Mouse (Mus musculus): ENCODE measurements around the gene Wnt9b. TPM values are rescaled to one million over a fixed set of nuclear protein-coding genes. Genes with fewer than 3 reads are reported as not detected.

The Wnt9b gene
- total and polyA plus RNA-seq, 2 experiments from 2014 or later: 1.3 to 2.6 TPM

DNA sequence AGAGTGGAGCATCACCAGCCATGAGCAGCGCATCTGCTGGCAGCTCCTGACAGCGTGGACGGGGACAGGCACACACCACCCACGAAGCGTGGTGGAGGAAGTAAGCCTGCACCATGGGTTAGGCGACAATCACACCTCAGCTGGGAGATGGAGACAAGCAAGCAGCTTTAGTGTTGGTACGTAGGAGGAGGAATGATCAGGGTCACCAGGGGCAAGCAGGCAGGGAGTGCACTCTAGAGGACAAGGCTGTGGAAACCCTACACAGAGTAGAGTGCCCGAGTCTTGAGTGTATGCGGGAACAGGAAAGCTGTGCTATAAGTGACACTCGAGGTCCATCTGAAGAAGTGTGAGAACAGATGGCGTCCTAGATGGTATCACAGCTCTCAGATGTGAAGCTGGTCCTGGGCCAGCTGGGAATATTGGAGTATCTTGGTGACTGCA is 25.3 kb downstream of the Wnt9b start:
- no peaks in the 10 kb centered on the region for H3K9me3 ChIP-seq (ENCODE audit: low read length)
- H3K36me3 ChIP-seq (ENCODE audit: insufficient read depth, low read length): no peaks in the 10 kb centered on the region
- DNase-seq (ENCODE audit: low spot score) (peak; percentile 28), ATAC-seq (ENCODE audit: low FRiP score) (no peak)
- WGBS: 79% methylated on average over 11 of the region's 11 CpGs
- no peak overlapping the region for H3K27ac ChIP-seq (ENCODE audit: low read depth, low read length)
- TF ChIP-seq CTCF (IDR thresholded peaks at IDR 0.05): no peak
- H3K27me3 ChIP-seq (ENCODE audit: insufficient read depth, low read length): no peaks in the 10 kb centered on the region
- no peak overlapping the region for H3K4me3 ChIP-seq (ENCODE audit: low read depth, low read length)
- H3K4me2 ChIP-seq (ENCODE audit: low read depth, low read length, poor library complexity, severe bottlenecking): no peak overlapping the region
- no peak overlapping the region for H3K9ac ChIP-seq (replicated peaks; ENCODE audit: low read length, poor library complexity, severe bottlenecking)
- peaks cover 7% of the 10 kb centered on the region; the same call in 1 of the 2 replicates for H3K4me1 ChIP-seq (ENCODE audit: insufficient read depth, low read length)

GRCm38 (mm10) chr11:103722040-103722481 is 27.6 kb downstream of the Wnt9b start:
- Histone ChIP-seq H3K4me1 (ENCODE audit: insufficient read depth, low read length) (peaks cover 6% of the 10 kb centered on the region; the same call in 1 of the 2 replicates), H3K27ac (ENCODE audit: low read depth, low read length) (peak overlapping the region; percentile 51), H3K9ac (replicated peaks; ENCODE audit: low read length, poor library complexity, severe bottlenecking) (no peak overlapping the region), H3K36me3 (ENCODE audit: insufficient read depth, low read length) (no peaks in the 10 kb centered on the region), H3K27me3 (ENCODE audit: insufficient read depth, low read length) (no peaks in the 10 kb centered on the region), H3K4me2 (ENCODE audit: low read depth, low read length, poor library complexity, severe bottlenecking) (peak overlapping the region; percentile 49), H3K9me3 (ENCODE audit: low read length) (no peaks in the 10 kb centered on the region), H3K4me3 (ENCODE audit: low read depth, low read length) (peak overlapping the region; percentile 10; the same call in 1 of the 2 replicates)
- ATAC-seq (ENCODE audit: low FRiP score) (peak; percentile 80), DNase-seq (ENCODE audit: low spot score) (peak; percentile 72)
- WGBS: 12% methylated on average over 9 of the region's 9 CpGs
- TF ChIP-seq CTCF (IDR thresholded peaks at IDR 0.05): no peak

GRCm38 (mm10) chr11:103721468-103722039 is 28.1 kb downstream of the Wnt9b start:
- H3K9me3 ChIP-seq (ENCODE audit: low read length): no peaks in the 10 kb centered on the region
- no peak overlapping the region for H3K9ac ChIP-seq (replicated peaks; ENCODE audit: low read length, poor library complexity, severe bottlenecking)
- no peaks in the 10 kb centered on the region for H3K36me3 ChIP-seq (ENCODE audit: insufficient read depth, low read length)
- H3K4me2 ChIP-seq (ENCODE audit: low read depth, low read length, poor library complexity, severe bottlenecking): peak overlapping the region; percentile 49
- peak overlapping the region; percentile 51 for H3K27ac ChIP-seq (ENCODE audit: low read depth, low read length)
- peak overlapping the region; percentile 10 for H3K4me3 ChIP-seq (ENCODE audit: low read depth, low read length)
- ATAC-seq (ENCODE audit: low FRiP score) (peak; percentile 65), DNase-seq (ENCODE audit: low spot score) (peak; percentile 80)
- TF ChIP-seq CTCF (IDR thresholded peaks at IDR 0.05): peak; percentile 79
- WGBS: 9% methylated on average over 15 of the region's 15 CpGs
- H3K27me3 ChIP-seq (ENCODE audit: insufficient read depth, low read length): no peaks in the 10 kb centered on the region
- H3K4me1 ChIP-seq (ENCODE audit: insufficient read depth, low read length): peaks cover 6% of the 10 kb centered on the region; the same call in 1 of the 2 replicates

DNA sequence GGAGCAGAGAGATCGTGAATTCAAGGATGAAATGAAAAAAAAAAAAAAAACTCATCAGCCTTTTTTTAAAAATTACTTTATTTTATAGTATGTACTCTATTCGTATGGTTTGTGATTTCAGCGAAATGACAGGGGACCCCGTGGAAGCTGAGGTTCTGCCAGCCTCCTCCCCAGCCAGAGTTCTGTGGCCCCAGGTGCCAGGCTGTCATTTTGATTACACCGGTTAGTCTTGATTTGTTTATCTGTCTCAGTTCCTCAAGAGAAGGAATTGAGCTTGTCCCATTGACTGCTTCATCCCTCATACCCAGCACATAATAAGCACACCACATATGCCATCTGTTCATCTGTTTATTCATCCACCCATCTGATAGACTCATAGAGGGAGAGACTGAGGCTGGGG is 30.2 kb downstream of the Wnt9b start:
- H3K4me3 ChIP-seq (ENCODE audit: low read depth, low read length): no peak overlapping the region
- H3K9me3 ChIP-seq (ENCODE audit: low read length): no peaks in the 10 kb centered on the region
- no peaks in the 10 kb centered on the region for H3K27me3 ChIP-seq (ENCODE audit: insufficient read depth, low read length)
- peak; percentile 50 for DNase-seq (ENCODE audit: low spot score)
- no peak for ATAC-seq (ENCODE audit: low FRiP score)
- 57% methylated on average over 5 of the region's 5 CpGs for WGBS
- no peak for TF ChIP-seq CTCF (IDR thresholded peaks at IDR 0.05)
- H3K9ac ChIP-seq (replicated peaks; ENCODE audit: low read length, poor library complexity, severe bottlenecking): no peak overlapping the region
- H3K4me1 ChIP-seq (ENCODE audit: insufficient read depth, low read length): peaks cover 6% of the 10 kb centered on the region; the same call in 1 of the 2 replicates
- H3K4me2 ChIP-seq (ENCODE audit: low read depth, low read length, poor library complexity, severe bottlenecking): no peak overlapping the region
- no peak overlapping the region for H3K27ac ChIP-seq (ENCODE audit: low read depth, low read length)
- no peaks in the 10 kb centered on the region for H3K36me3 ChIP-seq (ENCODE audit: insufficient read depth, low read length)

- no peak overlapping the region for H3K4me2 ChIP-seq (ENCODE audit: low read depth, low read length, poor library complexity, severe bottlenecking)
- no peaks in the 10 kb centered on the region for H3K27me3 ChIP-seq (ENCODE audit: insufficient read depth, low read length)
- H3K4me3 ChIP-seq (ENCODE audit: low read depth, low read length): no peak overlapping the region
- WGBS: 26% methylated on average over 9 of the region's 9 CpGs
- no peak for TF ChIP-seq CTCF (IDR thresholded peaks at IDR 0.05)
- H3K36me3 ChIP-seq (ENCODE audit: insufficient read depth, low read length): no peaks in the 10 kb centered on the region
- no peak for ATAC-seq (ENCODE audit: low FRiP score)
- H3K27ac ChIP-seq (ENCODE audit: low read depth, low read length): no peak overlapping the region
- DNase-seq (ENCODE audit: low spot score): no peak
- H3K9me3 ChIP-seq (ENCODE audit: low read length): no peaks in the 10 kb centered on the region
- H3K4me1 ChIP-seq (ENCODE audit: insufficient read depth, low read length): peaks cover 3% of the 10 kb centered on the region; the same call in 1 of the 2 replicates
- no peak overlapping the region for H3K9ac ChIP-seq (replicated peaks; ENCODE audit: low read length, poor library complexity, severe bottlenecking)
Measured at GRCm38 (mm10) chr11:103716971-103717370, 32.6 kb downstream of the Wnt9b start.

GRCm38 (mm10) chr11:103714074-103714473 is 35.5 kb downstream of the Wnt9b start:
- no peak overlapping the region for H3K4me2 ChIP-seq (ENCODE audit: low read depth, low read length, poor library complexity, severe bottlenecking)
- no peaks in the 10 kb centered on the region for H3K9me3 ChIP-seq (ENCODE audit: low read length)
- DNase-seq (ENCODE audit: low spot score) (no peak), ATAC-seq (ENCODE audit: low FRiP score) (no peak)
- no peak overlapping the region for H3K27ac ChIP-seq (ENCODE audit: low read depth, low read length)
- H3K4me3 ChIP-seq (ENCODE audit: low read depth, low read length): no peak overlapping the region
- no peaks in the 10 kb centered on the region for H3K4me1 ChIP-seq (ENCODE audit: insufficient read depth, low read length)
- no peak for TF ChIP-seq CTCF (IDR thresholded peaks at IDR 0.05)
- H3K9ac ChIP-seq (replicated peaks; ENCODE audit: low read length, poor library complexity, severe bottlenecking): no peak overlapping the region
- H3K36me3 ChIP-seq (ENCODE audit: insufficient read depth, low read length): no peaks in the 10 kb centered on the region
- WGBS: 91% methylated on average over 2 of the region's 2 CpGs
- no peaks in the 10 kb centered on the region for H3K27me3 ChIP-seq (ENCODE audit: insufficient read depth, low read length)
